Mouse (Mus musculus): ENCODE measurements at regions not wholly inside any gene's neighbourhood (a gene's known extent, or its start where the extent isn't known, plus 50 kb on each side); places are given as distances from the start of the nearest gene placed in this dataset.

GRCm38 (mm10) chr7:83140658-83141057 is 273.5 kb downstream of the Mex3b start:
- TF ChIP-seq CTCF (IDR thresholded peaks at IDR 0.05) (no peak; the same call in 1 of the 2 replicates), EP300 (IDR thresholded peaks at IDR 0.05) (no peak)
